Mouse (Mus musculus) thymus, postnatal 36 days (tissue): Measurements from ENCODE around the gene Kifap3.

Experiments
- DNase-seq, 2 experiments: peaks; one replicate each; pipeline ENCODE4 v3.0.0; 2022; ENCODE audit warnings: mixed read lengths in 2 of 2

Gene Kifap3

GRCm38 (mm10) chr1:163898291-163898764 lies 118.9 kb downstream of the Kifap3 start:
- DNase-seq = no peak

DNA sequence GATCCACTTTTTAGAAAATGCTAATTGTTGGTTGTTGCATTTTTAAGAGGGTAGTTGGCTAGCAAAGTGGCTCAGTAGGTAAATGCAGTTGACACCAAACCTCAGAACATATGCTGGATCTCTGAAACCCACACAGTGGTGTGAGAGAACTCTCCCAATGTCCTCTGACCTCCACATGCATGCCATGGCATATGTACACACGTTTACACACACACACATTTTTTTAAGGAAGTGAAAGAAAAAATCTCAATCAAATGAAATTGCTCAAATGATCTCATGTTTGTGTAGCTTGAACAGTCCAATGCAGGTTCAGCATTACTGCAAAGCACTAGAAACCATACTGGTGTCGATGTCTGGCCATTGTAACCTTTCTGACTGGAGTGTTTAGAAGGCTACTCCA lies 120.2 kb downstream of the Kifap3 start:
- no peak for DNase-seq

DNA sequence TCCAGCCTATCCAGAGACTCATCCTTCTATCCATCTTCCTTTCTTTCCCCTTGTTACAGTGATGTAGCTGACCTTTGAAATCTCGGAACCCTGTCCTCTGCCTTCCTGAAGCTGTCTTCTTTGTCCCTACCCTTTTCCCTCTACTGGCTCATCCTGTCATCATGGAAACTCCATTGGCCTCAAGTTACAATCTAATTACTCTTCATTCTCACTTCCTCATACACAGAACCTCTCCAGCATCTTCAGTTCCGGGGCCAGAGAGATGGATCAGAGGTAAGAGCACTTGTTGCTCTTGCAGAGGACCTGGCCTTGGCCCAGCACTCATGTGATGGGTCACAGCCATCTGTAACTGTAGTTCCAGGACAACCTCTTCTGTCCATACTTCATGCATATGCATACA lies 120.8 kb downstream of the Kifap3 start:
- DNase-seq = no peak

- DNase-seq = no peak
Observed at GRCm38 (mm10) chr1:163903411-163903810, 124.0 kb downstream of the Kifap3 start.

GRCm38 (mm10) chr1:163907007-163907811 lies 127.8 kb downstream of the Kifap3 start:
- no peak for DNase-seq

DNA sequence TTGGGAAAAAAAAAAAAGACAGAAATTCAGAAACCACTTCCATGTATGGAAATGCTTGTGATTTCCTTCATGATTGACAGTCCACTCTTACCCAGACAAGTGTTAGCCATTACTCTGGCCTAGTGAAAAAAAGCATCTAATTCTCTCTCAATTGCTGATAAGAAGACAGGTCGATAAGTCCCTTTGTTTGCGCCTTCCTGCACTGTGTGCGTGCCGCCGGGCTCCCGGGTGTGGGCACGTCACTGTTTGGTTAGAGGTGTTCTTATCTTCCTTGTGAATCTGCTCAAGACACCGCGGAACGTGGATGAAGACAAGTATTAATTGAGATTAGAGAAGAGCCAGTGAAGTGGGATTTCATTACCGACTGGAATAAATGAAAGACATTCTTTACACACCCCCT lies 129.0 kb downstream of the Kifap3 start:
- DNase-seq = no peak

DNA sequence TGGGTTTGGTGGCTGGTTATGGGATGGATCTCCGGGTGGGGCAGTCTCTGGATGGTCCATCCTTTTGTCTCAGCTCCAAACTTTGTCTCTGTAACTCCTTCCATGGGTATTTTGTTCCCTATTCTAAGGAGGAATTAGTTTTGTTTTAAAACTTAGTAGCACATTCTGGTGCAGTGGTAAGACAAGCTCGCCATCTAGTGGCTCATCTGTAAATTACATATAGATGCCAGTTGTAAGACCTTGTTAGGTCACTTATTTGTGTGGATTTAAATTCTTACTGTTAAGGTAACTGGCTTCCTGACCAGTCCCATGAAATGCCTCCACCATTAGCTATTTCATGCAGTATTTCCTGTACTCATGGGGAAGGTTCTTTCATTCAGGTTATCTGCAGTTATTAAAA lies 131.0 kb downstream of the Kifap3 start:
- no peak for DNase-seq

DNA sequence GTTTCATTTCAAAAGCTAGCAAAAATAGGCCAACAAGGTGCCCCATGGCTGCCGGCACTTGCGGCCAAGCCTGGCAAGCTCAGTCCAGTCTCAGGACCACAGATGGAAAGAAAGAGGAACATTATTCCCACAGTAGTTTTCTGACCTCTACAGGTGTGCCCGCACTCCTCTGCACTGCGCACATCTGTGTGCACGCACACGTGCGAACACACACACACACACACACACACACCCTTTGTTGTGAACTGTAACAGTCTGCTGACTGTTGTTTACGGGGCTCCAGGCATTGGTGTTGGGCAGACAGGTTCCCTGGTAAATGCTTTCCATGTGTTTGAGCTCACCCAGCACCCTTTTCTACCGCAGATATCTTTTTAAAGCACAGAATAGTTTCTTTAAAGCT lies 131.4 kb downstream of the Kifap3 start:
- DNase-seq = no peak

- no peak for DNase-seq
Observed at GRCm38 (mm10) chr1:163911981-163912380, 132.6 kb downstream of the Kifap3 start.

- DNase-seq = no peak
Observed at GRCm38 (mm10) chr1:163917349-163918160, 138.2 kb downstream of the Kifap3 start.

DNA sequence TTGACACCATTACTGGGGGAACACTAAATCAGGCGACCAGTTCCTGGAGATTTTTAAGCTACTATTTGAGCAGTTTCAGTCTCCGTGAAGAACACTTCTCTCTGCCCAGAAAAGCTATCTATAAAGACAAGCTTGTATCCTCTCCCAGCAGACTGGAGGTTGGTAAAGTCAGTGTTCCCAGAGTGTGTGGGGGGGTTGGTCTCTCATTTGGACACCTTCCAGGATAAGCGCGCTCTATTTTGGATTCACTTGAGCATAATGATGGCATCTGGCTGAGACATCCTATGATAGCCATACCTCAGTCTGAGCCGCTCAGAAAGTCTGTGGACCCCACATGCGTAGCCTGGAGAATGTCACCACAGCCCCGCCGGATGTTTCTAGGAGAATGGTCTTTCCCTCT lies 144.7 kb downstream of the Kifap3 start:
- DNase-seq = no peak

- no peak for DNase-seq
Observed at GRCm38 (mm10) chr1:163928846-163929245, 149.5 kb downstream of the Kifap3 start, which contains the start of gene Scyl3. Scyl3 (plus strand) TSS chr1:163929100.

GRCm38 (mm10) chr1:163929636-163930457 lies 150.5 kb downstream of the Kifap3 start:
- DNase-seq = peak; percentile 87 to 90

GRCm38 (mm10) chr1:163930458-163930794 lies 151.0 kb downstream of the Kifap3 start:
- no peak for DNase-seq

DNA sequence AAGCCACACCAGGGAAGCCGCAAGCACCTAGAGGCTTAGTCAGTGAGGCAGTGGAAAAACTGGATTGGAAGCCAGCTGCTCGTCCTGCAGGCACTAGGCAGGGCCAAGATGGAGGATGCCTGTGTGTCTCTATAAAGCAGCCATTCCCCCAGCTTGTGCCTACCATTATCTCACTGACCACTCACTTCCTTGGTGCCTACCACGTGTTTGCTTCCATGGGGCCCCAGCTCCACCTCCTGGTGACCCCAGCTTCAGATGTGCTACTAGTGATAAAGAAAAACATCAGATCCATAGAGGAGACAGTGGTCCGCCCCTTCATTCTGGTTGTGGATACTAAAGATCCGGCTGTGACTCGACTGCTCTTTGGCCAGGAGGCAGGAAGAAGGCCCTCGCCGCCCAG lies 152.4 kb downstream of the Kifap3 start:
- DNase-seq = no peak

GRCm38 (mm10) chr1:163934591-163934990 lies 155.2 kb downstream of the Kifap3 start:
- DNase-seq = no peak

DNA sequence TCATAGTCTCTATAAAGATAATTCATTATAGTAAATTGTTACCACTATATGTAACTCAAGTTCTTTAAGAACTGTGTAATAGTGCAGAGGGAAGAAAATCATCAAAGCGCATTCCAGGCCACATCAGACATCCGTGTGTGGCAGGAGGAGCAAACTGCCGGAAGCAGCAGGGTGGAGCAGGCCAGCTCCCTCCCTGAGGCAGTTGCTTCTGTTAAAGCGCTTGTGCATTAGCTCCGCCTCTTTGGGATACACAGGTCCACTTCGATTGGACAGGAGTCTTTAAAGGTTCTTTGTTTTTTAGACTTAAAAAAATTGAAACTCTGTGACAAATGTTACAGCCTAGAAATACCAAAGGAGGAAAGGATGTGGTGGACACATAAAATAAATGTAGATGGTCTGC lies 162.7 kb downstream of the Kifap3 start:
- no peak for DNase-seq

DNA sequence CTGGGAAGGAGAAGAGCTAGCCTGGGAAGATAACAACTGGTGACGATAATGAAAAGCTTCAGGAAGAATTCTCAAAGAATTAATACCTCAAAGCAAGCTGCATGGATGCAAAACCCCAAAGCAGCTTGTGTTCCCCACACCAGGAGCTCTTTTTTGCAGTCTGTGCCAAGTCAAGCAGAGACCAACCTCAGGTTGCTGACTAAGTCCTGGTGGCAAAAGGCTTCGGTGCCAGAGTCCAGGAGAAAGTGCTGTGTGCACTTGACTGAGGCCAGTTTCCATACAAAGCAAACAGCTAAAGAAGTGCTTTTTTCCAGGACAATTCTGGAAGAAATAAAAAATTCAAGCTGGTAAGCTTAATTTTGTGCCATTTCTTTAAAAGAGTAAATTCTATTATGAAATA lies 174.0 kb downstream of the Kifap3 start:
- no peak for DNase-seq

GRCm38 (mm10) chr1:163958036-163958435 lies 178.7 kb downstream of the Kifap3 start:
- no peak for DNase-seq

DNA sequence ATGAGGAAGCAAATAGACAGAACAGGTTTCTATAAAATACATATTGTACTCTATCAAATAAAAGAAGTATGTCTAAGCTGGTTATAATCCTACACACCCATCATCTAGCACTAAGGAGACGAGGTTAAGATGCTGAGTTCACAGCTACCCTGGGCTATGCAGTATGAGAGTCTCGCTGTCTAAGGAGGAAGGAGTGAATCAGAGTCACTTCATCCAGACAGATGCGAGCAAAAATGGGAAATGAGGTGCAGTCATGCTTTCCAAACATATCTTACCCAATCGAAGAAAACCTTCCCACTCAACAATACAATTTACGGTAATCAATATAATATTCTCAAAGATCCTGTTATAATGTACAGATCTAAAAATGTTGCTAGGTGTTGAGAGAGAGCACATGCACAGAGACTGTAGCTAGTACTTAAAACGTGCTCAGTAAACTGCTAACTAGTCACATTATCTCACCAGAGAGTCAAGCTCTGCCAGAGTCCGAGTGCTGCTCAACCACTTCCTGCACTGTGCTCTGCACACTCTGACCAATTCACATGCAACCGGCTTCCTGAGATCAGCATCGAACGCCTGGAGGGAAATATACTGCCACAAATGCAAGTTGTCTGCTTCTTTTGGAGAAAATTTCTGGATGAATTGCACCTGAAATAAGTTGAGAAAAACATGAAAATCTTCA lies 184.8 kb downstream of the Kifap3 start:
- DNase-seq = no peak
